Mouse (Mus musculus) stomach, embryonic 14.5 days (tissue): ENCODE measurements at regions not wholly inside any gene's neighbourhood (a gene's known extent, or its start where the extent isn't known, plus 50 kb on each side); places are given as distances from the start of the nearest gene placed in this dataset.
A peak's percentile ranks its signal among the peaks of the same experiment; 100 is the strongest.

Experiments
- ATAC-seq: fragments of 200-750 bp; cut with Nextera tagmentation; 2 replicates; pipeline ENCODE4 v1.8.0; 2017; ENCODE audit warnings: low read depth, moderate TSS enrichment; ENCODE audit not compliant: insufficient number of reproducible peaks, insufficient read depth, low FRiP score
- H3K27ac ChIP-seq: fragments of 300-500 bp; sonication (generic); 2 replicates; pipeline ENCODE4 v1.5.1; 2014; ENCODE audit warnings: mild to moderate bottlenecking, low read length, moderate library complexity, mixed read lengths
- H3K27me3 ChIP-seq: fragments of 300-500 bp; sonication (generic); 2 replicates; pipeline ENCODE4 v1.6.1; 2014; ENCODE audit warnings: low read length, control low read depth, mixed read lengths; ENCODE audit not compliant: control insufficient read depth, insufficient read depth
- H3K36me3 ChIP-seq: fragments of 300-500 bp; sonication (generic); 2 replicates; pipeline ENCODE4 v1.6.1; 2014; ENCODE audit warnings: mild to moderate bottlenecking, control low read depth, low read length, moderate library complexity, mixed read lengths; ENCODE audit not compliant: control insufficient read depth, insufficient read depth
- H3K4me1 ChIP-seq: fragments of 300-500 bp; sonication (generic); 2 replicates; pipeline ENCODE4 v1.6.1; 2014; ENCODE audit warnings: low read length, control low read depth, mixed read lengths; ENCODE audit not compliant: control insufficient read depth, insufficient read depth
- H3K4me2 ChIP-seq: fragments of 300-500 bp; sonication (generic); replicated peaks from 2 replicates; pipeline ENCODE4 v1.6.1; 2014; ENCODE audit warnings: low read depth, low read length, control low read depth
- H3K4me3 ChIP-seq: fragments of 300-500 bp; sonication (generic); 2 replicates; pipeline ENCODE4 v1.5.1; 2014; ENCODE audit warnings: low read depth, low read length, control low read depth
- H3K9ac ChIP-seq: fragments of 300-500 bp; sonication (generic); replicated peaks from 2 replicates; pipeline ENCODE4 v1.6.1; 2014; ENCODE audit warnings: low read depth, mild to moderate bottlenecking, control low read depth, low read length, moderate library complexity, mixed read lengths
- H3K9me3 ChIP-seq: fragments of 300-500 bp; sonication (generic); 2 replicates; pipeline ENCODE4 v1.6.1; 2016; ENCODE audit warnings: low read depth, low read length, control low read depth; ENCODE audit not compliant: control insufficient read depth
- WGBS: fragments of 180-500 bp; shearing (Covaris S2); extraction: QIAGEN DNeasy Blood & Tissue Kit; methylation state at CpG from one replicate; pipeline ENCODE4 v1.1.7; 2014; 5-methylcytosine and 5-hydroxymethylcytosine counted together

- 66% methylated on average over 9 of the region's 9 CpGs for WGBS
- no peak for ATAC-seq
- H3K36me3 ChIP-seq, result no peaks in the 10 kb centered on the region
Measured at GRCm38 (mm10) chr3:50898179-50898578, 326.1 kb upstream of the Noct start.

DNA sequence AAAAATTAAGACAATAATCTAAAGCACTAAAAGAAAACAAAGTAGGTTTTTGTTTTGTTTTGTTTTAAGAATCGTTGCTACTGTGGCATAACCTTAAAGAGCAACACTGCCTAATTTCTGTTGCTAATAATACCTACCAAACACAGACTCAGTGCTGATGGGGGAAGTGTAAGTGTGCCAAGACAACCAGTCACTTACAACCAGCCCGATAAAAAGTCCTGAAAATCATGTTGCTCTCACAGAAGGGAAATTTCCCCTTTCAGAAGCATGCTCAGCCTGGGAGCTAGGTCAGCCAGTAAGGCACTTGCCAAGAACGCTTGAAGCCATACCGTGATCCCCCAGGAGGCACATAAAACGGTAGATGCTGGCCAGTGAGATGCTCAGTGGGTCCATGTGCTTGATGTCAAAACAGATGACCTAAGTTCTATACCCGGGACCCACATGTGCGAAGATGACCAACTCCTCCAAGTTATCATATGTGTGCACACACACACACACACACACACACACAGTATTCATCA lies 324.4 kb upstream of the Noct start:
- Histone ChIP-seq H3K9me3 (no peaks in the 10 kb centered on the region), H3K27me3 (no peaks in the 10 kb centered on the region), H3K27ac (no peak overlapping the region), H3K4me3 (no peak overlapping the region), H3K4me1 (peaks cover 2% of the 10 kb centered on the region; the same call in 1 of the 2 replicates), H3K36me3 (no peaks in the 10 kb centered on the region), H3K4me2 (no peak overlapping the region), H3K9ac (no peak overlapping the region)
- no peak for ATAC-seq
- 85% methylated on average over 7 of the region's 7 CpGs for WGBS

More at GRCm38 (mm10) chr3:50898179-50898578, 326.1 kb upstream of the Noct start:
- H3K4me1 ChIP-seq, result no peaks in the 10 kb centered on the region
- H3K9me3 ChIP-seq, result no peaks in the 10 kb centered on the region
- no peak overlapping the region for H3K4me3 ChIP-seq
- no peak overlapping the region for H3K27ac ChIP-seq
- H3K9ac ChIP-seq, result no peak overlapping the region
- no peaks in the 10 kb centered on the region for H3K27me3 ChIP-seq
- H3K4me2 ChIP-seq, result no peak overlapping the region

GRCm38 (mm10) chr3:50900566-50900965 lies 323.7 kb upstream of the Noct start:
- no peaks in the 10 kb centered on the region for H3K27me3 ChIP-seq
- H3K4me2 ChIP-seq, result no peak overlapping the region
- H3K9me3 ChIP-seq, result no peaks in the 10 kb centered on the region
- H3K4me3 ChIP-seq, result no peak overlapping the region
- ATAC-seq, result no peak
- H3K36me3 ChIP-seq, result no peaks in the 10 kb centered on the region
- 87% methylated on average over 9 of the region's 9 CpGs for WGBS
- peaks cover 2% of the 10 kb centered on the region; the same call in 1 of the 2 replicates for H3K4me1 ChIP-seq
- H3K9ac ChIP-seq, result no peak overlapping the region
- no peak overlapping the region for H3K27ac ChIP-seq

DNA sequence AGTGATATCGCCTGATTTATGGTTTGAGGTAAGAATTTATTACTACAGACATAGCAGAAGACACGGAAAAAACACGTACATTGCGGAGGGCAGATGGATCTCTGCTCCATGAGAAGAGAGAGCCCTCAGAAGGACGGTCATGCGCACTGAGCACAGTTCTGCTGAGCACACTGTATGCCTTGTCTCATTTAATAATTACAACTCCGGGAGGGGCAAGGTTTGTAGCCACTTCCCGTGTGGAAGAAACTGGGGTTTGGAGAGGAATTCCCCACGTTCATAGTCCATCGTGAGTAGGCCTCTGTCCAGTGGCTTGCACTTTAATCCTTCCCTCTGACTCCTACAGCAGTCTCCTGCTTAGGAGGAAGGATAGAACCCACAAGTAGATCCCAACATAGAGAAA lies 322.9 kb upstream of the Noct start:
- no peak overlapping the region for H3K9ac ChIP-seq
- no peak for ATAC-seq

GRCm38 (mm10) chr3:50902933-50903332 lies 321.3 kb upstream of the Noct start:
- no peak overlapping the region for H3K27ac ChIP-seq
- H3K36me3 ChIP-seq, result no peaks in the 10 kb centered on the region
- H3K4me2 ChIP-seq, result no peak overlapping the region
- WGBS, result 51% methylated on average over 7 of the region's 7 CpGs
- H3K27me3 ChIP-seq, result no peaks in the 10 kb centered on the region
- H3K9me3 ChIP-seq, result no peaks in the 10 kb centered on the region
- H3K9ac ChIP-seq, result no peak overlapping the region
- H3K4me1 ChIP-seq, result peaks cover 2% of the 10 kb centered on the region; the same call in 1 of the 2 replicates
- no peak overlapping the region for H3K4me3 ChIP-seq
- no peak for ATAC-seq

More for the DNA sequence above, 322.9 kb upstream of the Noct start:
- Histone ChIP-seq H3K36me3 (no peaks in the 10 kb centered on the region), H3K9me3 (no peaks in the 10 kb centered on the region), H3K27ac (no peak overlapping the region), H3K4me2 (no peak overlapping the region), H3K4me3 (no peak overlapping the region), H3K4me1 (peaks cover 2% of the 10 kb centered on the region; the same call in 1 of the 2 replicates), H3K27me3 (no peaks in the 10 kb centered on the region)
- 91% methylated on average over 10 of the region's 10 CpGs for WGBS

- H3K4me1 ChIP-seq, result peaks cover 2% of the 10 kb centered on the region; the same call in 1 of the 2 replicates
- H3K27me3 ChIP-seq, result no peaks in the 10 kb centered on the region
- no peaks in the 10 kb centered on the region for H3K36me3 ChIP-seq
- peak; percentile 66 for ATAC-seq
- H3K9ac ChIP-seq, result no peak overlapping the region
- WGBS, result 29% methylated on average over 7 of the region's 7 CpGs
- no peaks in the 10 kb centered on the region for H3K9me3 ChIP-seq
- H3K4me3 ChIP-seq, result no peak overlapping the region
- H3K4me2 ChIP-seq, result 0 out of 2 replicates have a peak overlapping the region, but pooled peaks have one; percentile 7
- H3K27ac ChIP-seq, result peak overlapping the region; percentile 81; the same call in 1 of the 2 replicates
Measured at GRCm38 (mm10) chr3:50904716-50905116, 319.5 kb upstream of the Noct start.

DNA sequence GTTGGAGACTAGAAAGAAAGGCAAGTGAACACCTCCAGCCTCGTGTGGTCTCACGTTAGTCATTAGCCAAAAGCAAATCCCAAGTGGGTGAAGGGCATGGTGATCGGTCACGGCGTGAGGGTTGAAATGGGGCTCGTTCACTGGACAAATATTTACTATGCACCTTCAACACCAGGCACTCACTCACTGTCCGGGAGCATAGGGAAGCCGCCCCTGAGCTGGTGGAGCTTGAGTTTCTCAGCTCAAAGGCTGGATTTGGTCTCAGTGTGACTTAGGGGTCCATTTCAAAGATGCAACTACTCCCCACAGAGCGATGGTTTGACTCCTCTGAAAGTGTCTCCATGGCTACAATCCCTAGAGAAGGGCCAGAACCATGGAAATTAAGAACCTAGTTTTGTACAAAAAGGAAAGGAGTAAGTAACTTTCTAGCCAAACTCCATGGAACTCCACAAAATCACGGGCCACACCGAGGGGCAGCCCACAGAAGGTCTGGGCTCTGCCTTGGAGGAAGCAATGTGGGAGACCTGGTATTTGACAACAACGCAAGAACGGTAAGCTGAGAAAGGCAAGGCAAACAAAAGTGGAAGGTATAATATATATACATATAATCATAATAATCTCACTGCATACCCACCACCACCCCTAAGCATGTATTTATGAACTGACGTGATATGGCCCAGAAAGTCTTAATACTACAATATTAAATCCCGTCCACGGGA lies 318.8 kb upstream of the Noct start:
- H3K4me3 ChIP-seq, result 0 out of 2 replicates have a peak overlapping the region, but pooled peaks have one; percentile 12
- peak overlapping the region; percentile 81; the same call in 1 of the 2 replicates for H3K27ac ChIP-seq
- H3K9me3 ChIP-seq, result no peaks in the 10 kb centered on the region
- no peaks in the 10 kb centered on the region for H3K36me3 ChIP-seq
- 13% methylated on average over 16 of the region's 16 CpGs for WGBS
- peaks cover 2% of the 10 kb centered on the region; the same call in 1 of the 2 replicates for H3K4me1 ChIP-seq
- peak overlapping the region; percentile 39 for H3K4me2 ChIP-seq
- peak; percentile 80 for ATAC-seq
- H3K27me3 ChIP-seq, result no peaks in the 10 kb centered on the region
- H3K9ac ChIP-seq, result no peak overlapping the region; the same call in 1 of the 2 replicates

GRCm38 (mm10) chr3:50905993-50906831 lies 318.0 kb upstream of the Noct start:
- Histone ChIP-seq H3K27ac (peak overlapping the region; percentile 81; the same call in 1 of the 2 replicates), H3K4me2 (peak overlapping the region; percentile 39), H3K9me3 (no peaks in the 10 kb centered on the region), H3K27me3 (no peaks in the 10 kb centered on the region), H3K36me3 (no peaks in the 10 kb centered on the region), H3K9ac (no peak overlapping the region), H3K4me1 (peaks cover 2% of the 10 kb centered on the region; the same call in 1 of the 2 replicates), H3K4me3 (peak overlapping the region; percentile 12; the same call in 1 of the 2 replicates)
- 12% methylated on average over 32 of the region's 32 CpGs for WGBS
- peak; percentile 75 for ATAC-seq
